Mouse (Mus musculus) C2C12 (cell line): Measurements from ENCODE around the gene Gm28038.

ENCODE experiments used
- CTCF ChIP-seq: IDR thresholded peaks from one replicate; pipeline ENCODE4 v1.5.1; 2011; ENCODE audit not compliant: control insufficient read depth, insufficient read depth, insufficient read length
- USF1 ChIP-seq: IDR thresholded peaks from one replicate; pipeline ENCODE4 v1.6.1; 2011; ENCODE audit warnings: low read depth, mild to moderate bottlenecking, control low read depth, moderate library complexity

- no peak for TF ChIP-seq CTCF
- TF ChIP-seq USF1, result no peak
Measured at GRCm38 (mm10) chr2:30251417-30252104, 29.3 kb upstream of the Gm28038 start.
